Mouse (Mus musculus): ENCODE data around the gene Gm8369. TPM values are rescaled to one million over a fixed set of nuclear protein-coding genes. Genes with fewer than 3 reads are reported as not detected.
"Not testable (repeated sequence)": the region's sequence is repeated elsewhere in the genome, so short reads cannot be mapped to it uniquely, and the experiment has no call there.

Gene Gm8369
- polyA plus RNA-seq, 1 experiment from 2014 or later = not detected

DNA sequence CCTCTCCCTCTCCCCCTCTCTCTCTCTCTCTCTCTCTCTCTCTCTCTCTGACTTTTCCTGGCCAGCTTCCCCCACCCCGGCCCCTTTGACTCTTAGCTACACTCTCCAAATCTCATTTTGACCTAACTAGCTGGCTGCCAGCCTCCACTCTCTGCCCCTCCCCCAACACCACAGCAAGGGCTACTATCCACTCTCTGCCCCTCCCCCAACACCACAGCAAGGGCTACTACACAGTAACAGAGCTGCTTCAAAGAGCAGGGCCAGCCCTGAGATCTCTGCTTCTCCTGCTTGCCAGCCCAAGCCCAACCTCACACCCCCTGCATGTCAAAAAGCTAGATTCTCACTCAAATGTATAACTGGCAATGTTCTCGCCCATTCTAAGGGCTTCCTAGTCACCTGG is 51.6 kb downstream of the Gm8369 start:
- H3K9me3 ChIP-seq (ENCODE audit: control insufficient read depth, low read length) = no peaks in the 10 kb centered on the region
- no peak overlapping the region for H3K27ac ChIP-seq (replicated peaks in 1 of 2; ENCODE audit: control insufficient read depth in 1 of 2, insufficient read depth in 1 of 2, low read depth in 2 of 2, low read length in 2 of 2)
- no peaks in the 10 kb centered on the region; a peak in 1 of 4 replicates for H3K4me1 ChIP-seq (ENCODE audit: control insufficient read depth in 2 of 2, insufficient read depth in 2 of 2, low read length in 2 of 2)
- no peak for ATAC-seq (ENCODE audit: insufficient number of reproducible peaks, insufficient read depth, low FRiP score, low read depth)
- 6% methylated on average over 2 of the region's 2 CpGs for WGBS
- H3K36me3 ChIP-seq (ENCODE audit: control insufficient read depth, insufficient read depth, low read length) = no peaks in the 10 kb centered on the region
- H3K4me2 ChIP-seq (ENCODE audit: low read length) = no peak overlapping the region
- H3K9ac ChIP-seq (ENCODE audit: low read length) = no peak overlapping the region
- no peak overlapping the region for H3K4me3 ChIP-seq (ENCODE audit: control insufficient read depth in 1 of 2, insufficient read depth in 1 of 2, low read depth in 1 of 2, low read length in 2 of 2)
- H3K27me3 ChIP-seq (ENCODE audit: control insufficient read depth, insufficient read depth, low read length) = no peaks in the 10 kb centered on the region

DNA sequence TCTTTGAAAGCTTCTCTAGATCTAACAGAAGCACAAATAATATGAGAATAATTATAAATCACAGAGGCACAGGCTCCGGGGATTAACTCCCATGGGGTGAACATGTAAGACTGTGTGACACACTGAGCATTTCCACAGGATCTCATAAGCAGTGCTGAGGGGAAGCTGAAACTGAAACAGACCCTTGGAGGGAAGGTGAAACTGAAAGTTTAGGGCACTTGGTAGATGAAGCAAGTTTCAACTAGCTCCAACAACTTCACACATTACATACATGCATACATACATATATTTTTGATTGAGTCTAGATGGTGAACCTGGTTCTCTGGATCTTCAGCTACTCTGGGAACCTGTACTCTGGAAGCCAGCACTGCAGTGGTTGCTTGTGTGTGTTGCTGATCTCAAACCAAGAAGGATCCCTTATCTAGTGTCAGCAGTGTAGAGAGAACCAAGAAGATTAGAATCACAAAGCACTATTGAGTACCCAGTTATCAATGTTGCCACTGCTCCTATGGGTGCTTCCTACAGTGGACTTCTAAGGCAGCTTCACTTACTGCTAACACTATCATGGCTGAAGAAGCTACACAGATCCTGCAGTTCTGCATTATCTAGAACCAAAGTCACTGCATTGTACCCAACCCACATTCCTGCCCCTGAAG is 54.6 kb downstream of the Gm8369 start:
- H3K4me3 ChIP-seq (ENCODE audit: control insufficient read depth in 1 of 2, insufficient read depth in 1 of 2, low read depth in 1 of 2, low read length in 2 of 2); H3K9ac ChIP-seq (ENCODE audit: low read length); H3K9me3 ChIP-seq (ENCODE audit: control insufficient read depth, low read length); H3K27ac ChIP-seq (replicated peaks in 1 of 2; ENCODE audit: control insufficient read depth in 1 of 2, insufficient read depth in 1 of 2, low read depth in 2 of 2, low read length in 2 of 2); H3K4me2 ChIP-seq (ENCODE audit: low read length); H3K36me3 ChIP-seq (ENCODE audit: control insufficient read depth, insufficient read depth, low read length); H3K4me1 ChIP-seq (ENCODE audit: control insufficient read depth in 2 of 2, insufficient read depth in 2 of 2, low read length in 2 of 2); H3K27me3 ChIP-seq (ENCODE audit: control insufficient read depth, insufficient read depth, low read length); ATAC-seq (ENCODE audit: insufficient number of reproducible peaks, insufficient read depth, low FRiP score, low read depth): not testable (repeated sequence)
- 74% methylated on average over 1 of the region's 1 CpGs for WGBS

DNA sequence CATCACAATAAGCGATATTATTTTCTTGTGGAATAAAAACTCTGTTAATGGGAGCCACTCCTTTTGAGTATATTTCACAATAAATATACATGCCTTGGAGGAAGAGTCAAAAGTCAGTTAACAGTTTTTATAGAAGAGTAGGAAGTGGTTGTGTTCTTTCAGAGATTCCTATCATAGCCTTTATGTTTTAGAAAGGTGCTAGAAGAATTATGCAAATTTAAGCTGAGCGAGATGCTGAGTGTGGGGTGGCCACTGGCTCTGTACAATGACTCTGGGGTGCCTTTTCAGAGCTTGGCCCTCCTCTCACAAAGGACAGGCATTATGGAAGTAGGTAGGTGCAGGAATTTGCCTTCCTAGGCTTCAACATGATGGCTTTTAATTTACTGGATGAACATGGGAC is 58.6 kb downstream of the Gm8369 start:
- H3K27me3 ChIP-seq (ENCODE audit: control insufficient read depth, insufficient read depth, low read length); H3K4me1 ChIP-seq (ENCODE audit: control insufficient read depth in 2 of 2, insufficient read depth in 2 of 2, low read length in 2 of 2); ATAC-seq (ENCODE audit: insufficient number of reproducible peaks, insufficient read depth, low FRiP score, low read depth); H3K36me3 ChIP-seq (ENCODE audit: control insufficient read depth, insufficient read depth, low read length); H3K27ac ChIP-seq (replicated peaks in 1 of 2; ENCODE audit: control insufficient read depth in 1 of 2, insufficient read depth in 1 of 2, low read depth in 2 of 2, low read length in 2 of 2); H3K9me3 ChIP-seq (ENCODE audit: control insufficient read depth, low read length); H3K9ac ChIP-seq (ENCODE audit: low read length); H3K4me2 ChIP-seq (ENCODE audit: low read length); H3K4me3 ChIP-seq (ENCODE audit: control insufficient read depth in 1 of 2, insufficient read depth in 1 of 2, low read depth in 1 of 2, low read length in 2 of 2): not testable (repeated sequence)
- WGBS = 90% methylated on average over 2 of the region's 2 CpGs

DNA sequence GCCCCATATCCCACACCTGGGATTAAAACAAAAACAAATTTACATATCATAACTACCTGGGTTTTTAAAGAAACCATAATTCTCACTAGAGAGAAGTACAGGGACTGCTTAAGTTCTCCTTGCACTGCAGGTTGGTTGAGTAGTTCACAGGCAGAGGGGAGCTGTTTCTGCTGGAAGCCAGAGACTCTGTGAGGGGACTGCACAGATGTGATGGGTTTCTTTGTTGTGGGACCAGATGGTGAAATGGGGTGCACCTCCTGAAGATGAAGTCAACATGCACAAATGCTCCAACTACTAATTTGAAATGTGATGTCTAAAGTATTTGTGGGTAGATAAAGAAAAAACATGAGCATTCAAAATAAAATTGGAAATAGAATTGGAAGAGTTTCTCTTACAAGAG is 62.2 kb downstream of the Gm8369 start:
- no peaks in the 10 kb centered on the region for H3K9me3 ChIP-seq (ENCODE audit: control insufficient read depth, low read length)

DNA sequence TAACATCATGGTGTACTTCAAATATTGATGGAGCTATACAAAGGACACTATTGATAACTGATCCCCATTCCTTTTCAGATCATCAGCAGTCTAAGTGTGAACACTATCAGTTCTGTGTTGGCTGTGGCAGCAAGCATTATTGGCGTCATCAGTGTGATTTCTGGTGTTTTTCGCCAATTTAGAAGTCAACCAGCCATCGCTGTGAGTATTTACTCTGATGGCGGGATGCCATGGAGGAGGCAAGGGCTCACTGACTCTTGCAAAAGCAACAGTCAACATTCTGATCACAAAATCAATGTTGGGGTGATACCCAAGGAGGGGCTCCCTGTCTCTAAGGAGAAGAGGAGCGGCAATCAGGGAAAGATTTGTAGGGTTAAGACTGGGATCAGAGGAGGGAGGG is 69.0 kb downstream of the Gm8369 start:
- Histone ChIP-seq H3K27ac (replicated peaks in 1 of 2; ENCODE audit: control insufficient read depth in 1 of 2, insufficient read depth in 1 of 2, low read depth in 2 of 2, low read length in 2 of 2) (no peak overlapping the region), H3K9ac (ENCODE audit: low read length) (no peak overlapping the region), H3K27me3 (ENCODE audit: control insufficient read depth, insufficient read depth, low read length) (no peaks in the 10 kb centered on the region), H3K4me1 (ENCODE audit: control insufficient read depth in 2 of 2, insufficient read depth in 2 of 2, low read length in 2 of 2) (no peaks in the 10 kb centered on the region), H3K4me2 (ENCODE audit: low read length) (no peak overlapping the region), H3K4me3 (ENCODE audit: control insufficient read depth in 1 of 2, insufficient read depth in 1 of 2, low read depth in 1 of 2, low read length in 2 of 2) (no peak overlapping the region), H3K9me3 (ENCODE audit: control insufficient read depth, low read length) (no peaks in the 10 kb centered on the region), H3K36me3 (ENCODE audit: control insufficient read depth, insufficient read depth, low read length) (no peaks in the 10 kb centered on the region)
- ATAC-seq (ENCODE audit: insufficient number of reproducible peaks, insufficient read depth, low FRiP score, low read depth) = no peak
- 83% methylated on average over 5 of the region's 5 CpGs for WGBS

More for the DNA sequence above, 62.2 kb downstream of the Gm8369 start:
- no peaks in the 10 kb centered on the region for H3K36me3 ChIP-seq (ENCODE audit: control insufficient read depth, insufficient read depth, low read length)
- no peaks in the 10 kb centered on the region for H3K27me3 ChIP-seq (ENCODE audit: control insufficient read depth, insufficient read depth, low read length)
- no peak overlapping the region for H3K4me2 ChIP-seq (ENCODE audit: low read length)
- H3K4me1 ChIP-seq (ENCODE audit: control insufficient read depth in 2 of 2, insufficient read depth in 2 of 2, low read length in 2 of 2) = no peaks in the 10 kb centered on the region
- H3K27ac ChIP-seq (replicated peaks in 1 of 2; ENCODE audit: control insufficient read depth in 1 of 2, insufficient read depth in 1 of 2, low read depth in 2 of 2, low read length in 2 of 2) = no peak overlapping the region
- H3K4me3 ChIP-seq (ENCODE audit: control insufficient read depth in 1 of 2, insufficient read depth in 1 of 2, low read depth in 1 of 2, low read length in 2 of 2) = no peak overlapping the region
- H3K9ac ChIP-seq (ENCODE audit: low read length) = no peak overlapping the region
- no peak for ATAC-seq (ENCODE audit: insufficient number of reproducible peaks, insufficient read depth, low FRiP score, low read depth)

DNA sequence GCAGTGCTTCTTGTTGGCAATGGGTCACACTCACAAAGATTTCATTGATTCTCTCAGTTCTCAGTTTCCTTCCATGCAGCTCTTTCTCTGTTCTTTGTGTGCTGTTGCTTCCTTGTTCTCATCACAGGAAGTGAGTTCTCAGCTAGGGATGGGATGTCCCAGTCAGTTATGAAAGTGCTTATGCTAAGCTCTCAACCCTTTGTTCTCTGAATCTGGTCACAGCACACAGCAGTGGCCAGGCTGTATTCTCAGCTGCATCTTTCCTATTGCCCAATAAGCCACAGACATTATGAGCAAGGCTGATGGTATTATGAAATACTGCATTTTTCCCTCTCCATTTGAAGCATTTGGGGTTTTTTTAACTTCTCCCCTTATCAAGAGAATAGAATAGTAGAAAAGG is 73.8 kb downstream of the Gm8369 start:
- not testable (repeated sequence) for ATAC-seq (ENCODE audit: insufficient number of reproducible peaks, insufficient read depth, low FRiP score, low read depth)

More for the DNA sequence above, 73.8 kb downstream of the Gm8369 start:
- H3K36me3 ChIP-seq (ENCODE audit: control insufficient read depth, insufficient read depth, low read length); H3K4me2 ChIP-seq (ENCODE audit: low read length); H3K9me3 ChIP-seq (ENCODE audit: control insufficient read depth, low read length); H3K9ac ChIP-seq (ENCODE audit: low read length); H3K27ac ChIP-seq (replicated peaks in 1 of 2; ENCODE audit: control insufficient read depth in 1 of 2, insufficient read depth in 1 of 2, low read depth in 2 of 2, low read length in 2 of 2); H3K27me3 ChIP-seq (ENCODE audit: control insufficient read depth, insufficient read depth, low read length); H3K4me3 ChIP-seq (ENCODE audit: control insufficient read depth in 1 of 2, insufficient read depth in 1 of 2, low read depth in 1 of 2, low read length in 2 of 2); H3K4me1 ChIP-seq (ENCODE audit: control insufficient read depth in 2 of 2, insufficient read depth in 2 of 2, low read length in 2 of 2): not testable (repeated sequence)

Other genes starting within 250 kb of the Gm8369 start
- not detected in 2 replicates for gene Ms4a1, start 219.7 kb upstream of the Gm8369 start, polyA plus RNA-seq (2014; fragmentation: Nextera tagmentation; extraction: Ambion mirVana)
- not detected in 2 replicates for gene Ms4a5, start 202.1 kb upstream of the Gm8369 start, polyA plus RNA-seq (2014; fragmentation: Nextera tagmentation; extraction: Ambion mirVana)
- gene Ms4a14, start 171.5 kb upstream of the Gm8369 start, polyA plus RNA-seq (2014; fragmentation: Nextera tagmentation; extraction: Ambion mirVana) = 0.12 TPM in 1 of 2 replicates, not detected in the other
- 4.6 and 4.8 TPM in 2 replicates for gene Ms4a7, start 149.8 kb upstream of the Gm8369 start, polyA plus RNA-seq (2014; fragmentation: Nextera tagmentation; extraction: Ambion mirVana)
- 3.3 and 3.7 TPM in 2 replicates for gene Ms4a4a, start 110.4 kb upstream of the Gm8369 start, polyA plus RNA-seq (2014; fragmentation: Nextera tagmentation; extraction: Ambion mirVana)
- 1.3 and 1.4 TPM in 2 replicates for gene Ms4a4c, start 81.2 kb upstream of the Gm8369 start, polyA plus RNA-seq (2014; fragmentation: Nextera tagmentation; extraction: Ambion mirVana)
- not detected in 2 replicates for gene Ms4a4b, start 42.4 kb upstream of the Gm8369 start, polyA plus RNA-seq (2014; fragmentation: Nextera tagmentation; extraction: Ambion mirVana)
- gene Ms4a6c, start 16.6 kb upstream of the Gm8369 start, polyA plus RNA-seq (2014; fragmentation: Nextera tagmentation; extraction: Ambion mirVana) = 4.6 and 5.6 TPM in 2 replicates
- gene Ms4a6b, start 30.6 kb downstream of the Gm8369 start, polyA plus RNA-seq (2014; fragmentation: Nextera tagmentation; extraction: Ambion mirVana) = 3.1 and 3.5 TPM in 2 replicates
- gene Ms4a4d, start 50.9 kb downstream of the Gm8369 start, polyA plus RNA-seq (2014; fragmentation: Nextera tagmentation; extraction: Ambion mirVana) = 0.47 and 0.69 TPM in 2 replicates
- gene Ms4a6d, start 118.9 kb downstream of the Gm8369 start, polyA plus RNA-seq (2014; fragmentation: Nextera tagmentation; extraction: Ambion mirVana) = 3.4 TPM in 2 replicates
- 0.15 TPM in 1 of 2 replicates, not detected in the other for gene Ms4a2, start 137.8 kb downstream of the Gm8369 start, polyA plus RNA-seq (2014; fragmentation: Nextera tagmentation; extraction: Ambion mirVana)
- gene Ms4a3, start 154.9 kb downstream of the Gm8369 start, polyA plus RNA-seq (2014; fragmentation: Nextera tagmentation; extraction: Ambion mirVana) = not detected in 2 replicates
- gene Oosp2, start 174.6 kb downstream of the Gm8369 start, polyA plus RNA-seq (2014; fragmentation: Nextera tagmentation; extraction: Ambion mirVana) = not detected in 2 replicates
- gene Oosp1, start 205.2 kb downstream of the Gm8369 start, polyA plus RNA-seq (2014; fragmentation: Nextera tagmentation; extraction: Ambion mirVana) = not detected in 2 replicates
- not detected in 2 replicates for gene Oosp3, start 211.1 kb downstream of the Gm8369 start, polyA plus RNA-seq (2014; fragmentation: Nextera tagmentation; extraction: Ambion mirVana)